Mouse (Mus musculus): ENCODE data around the gene Usp3. TPM values are rescaled to one million over a fixed set of nuclear protein-coding genes. Genes with fewer than 3 reads are reported as not detected.

Usp3 gene
- polyA plus RNA-seq, 1 experiment from 2014 or later, result 63.4 TPM

DNA sequence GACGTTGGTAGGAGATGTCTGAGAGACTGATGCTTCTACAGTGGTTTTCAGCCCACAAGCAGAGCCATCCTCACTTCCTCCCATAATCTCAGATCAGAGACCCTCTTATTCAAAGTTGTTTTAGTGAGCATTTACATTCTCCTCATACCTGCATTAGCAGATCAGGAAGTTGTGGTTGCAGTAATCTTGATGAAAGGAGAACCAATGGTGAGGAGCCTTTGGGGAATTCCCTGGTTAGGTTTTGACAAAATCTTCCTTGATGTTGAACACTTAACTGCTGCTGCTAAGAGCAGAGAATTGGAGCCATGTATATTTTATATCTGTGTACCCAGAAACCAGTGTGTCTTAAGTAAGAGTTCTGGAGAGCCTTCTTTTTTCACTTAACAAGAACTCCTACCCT, 100.6 kb downstream of the Usp3 start:
- no peak for ATAC-seq (replicated peaks; ENCODE audit: low FRiP score, low read depth)
- Histone ChIP-seq H3K4me2 (ENCODE audit: low read length) (no peak overlapping the region), H3K36me3 (ENCODE audit: insufficient read depth, low read length) (peaks cover 52% of the 10 kb centered on the region; the same call in 1 of the 2 replicates), H3K27ac (no peak overlapping the region), H3K4me1 (replicated peaks; ENCODE audit: insufficient read depth, low read length) (no peaks in the 10 kb centered on the region), H3K4me3 (replicated peaks; ENCODE audit: low read depth, low read length) (no peak overlapping the region), H3K27me3 (ENCODE audit: insufficient read depth, low read length) (no peaks in the 10 kb centered on the region), H3K9ac (ENCODE audit: low read depth, low read length) (no peak overlapping the region), H3K9me3 (replicated peaks; ENCODE audit: low read length) (no peaks in the 10 kb centered on the region)
- DNase-seq (ENCODE audit: low spot score), result no peak
- TF ChIP-seq CTCF (IDR thresholded peaks at IDR 0.05; ENCODE audit: low read depth), result no peak
- WGBS, result 83% methylated on average over 1 of the region's 1 CpGs

DNA sequence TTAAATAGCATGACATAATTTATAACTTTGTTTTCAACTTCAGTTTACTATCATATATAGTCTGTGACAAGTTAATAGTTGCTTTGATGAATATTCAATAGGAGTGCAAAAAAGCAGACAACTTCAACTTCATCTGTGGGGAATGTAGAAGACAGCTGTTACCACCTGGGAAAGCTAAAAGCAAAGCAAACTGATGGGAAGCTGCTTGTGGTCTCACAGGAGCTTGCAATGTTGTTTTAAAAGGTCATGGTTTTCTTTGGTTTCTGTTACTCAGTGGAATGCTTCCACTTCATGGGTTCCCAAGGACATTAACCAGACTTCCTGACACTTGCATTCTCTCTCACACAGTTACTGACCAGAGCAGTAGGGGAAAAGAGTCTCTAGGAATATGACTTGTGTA, 104.2 kb downstream of the Usp3 start:
- H3K4me1 ChIP-seq (replicated peaks; ENCODE audit: insufficient read depth, low read length), result no peaks in the 10 kb centered on the region
- H3K27me3 ChIP-seq (ENCODE audit: insufficient read depth, low read length), result no peaks in the 10 kb centered on the region
- ATAC-seq (replicated peaks; ENCODE audit: low FRiP score, low read depth) (no peak), DNase-seq (ENCODE audit: low spot score) (peak; percentile 54)
- no peak overlapping the region for H3K4me3 ChIP-seq (replicated peaks; ENCODE audit: low read depth, low read length)
- H3K27ac ChIP-seq, result no peak overlapping the region
- H3K4me2 ChIP-seq (ENCODE audit: low read length), result no peak overlapping the region
- no peak for TF ChIP-seq CTCF (IDR thresholded peaks at IDR 0.05; ENCODE audit: low read depth)
- H3K36me3 ChIP-seq (ENCODE audit: insufficient read depth, low read length), result peaks cover 47% of the 10 kb centered on the region
- no peaks in the 10 kb centered on the region for H3K9me3 ChIP-seq (replicated peaks; ENCODE audit: low read length)
- H3K9ac ChIP-seq (ENCODE audit: low read depth, low read length), result no peak overlapping the region

DNA sequence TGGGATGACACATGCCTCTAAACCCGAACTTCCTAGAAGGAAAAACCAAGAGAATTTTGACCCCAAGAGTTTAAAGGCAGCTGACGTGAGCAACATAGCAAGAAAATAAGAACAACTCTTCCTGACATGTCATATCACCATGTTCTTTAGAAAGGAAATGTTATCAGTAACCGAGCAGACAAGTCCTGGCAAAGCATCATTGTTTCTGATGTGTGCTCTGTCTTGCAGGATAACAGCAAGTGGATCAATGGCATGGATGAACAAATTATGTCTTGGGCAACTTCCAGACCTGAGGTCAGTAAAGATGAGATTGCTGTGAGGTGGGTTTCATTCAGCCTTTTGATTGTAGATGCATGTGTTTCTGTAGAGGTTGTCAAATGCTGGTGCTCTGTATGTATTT, 109.5 kb downstream of the Usp3 start:
- 88% methylated on average over 3 of the region's 3 CpGs for WGBS
- Histone ChIP-seq H3K4me1 (replicated peaks; ENCODE audit: insufficient read depth, low read length) (no peaks in the 10 kb centered on the region), H3K36me3 (ENCODE audit: insufficient read depth, low read length) (peaks cover 41% of the 10 kb centered on the region)

DNA sequence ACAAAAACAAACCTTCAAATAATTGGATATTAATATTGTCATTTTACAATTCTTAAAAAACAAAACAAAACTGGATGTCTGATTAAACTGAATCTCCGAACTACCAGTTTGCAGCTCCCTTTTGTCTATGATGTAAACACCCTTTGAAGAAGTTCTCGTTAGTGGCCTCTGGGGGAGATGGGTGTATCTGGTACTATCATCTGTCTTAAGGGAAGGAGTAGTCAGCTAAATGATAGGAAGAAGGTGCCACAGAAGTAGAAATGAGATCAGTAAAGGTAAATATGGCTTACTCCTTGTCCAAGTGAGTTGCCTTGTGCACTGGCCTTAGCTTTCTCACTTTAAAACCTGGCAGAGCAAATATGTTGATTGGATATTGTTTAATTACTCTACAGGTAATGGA, 115.2 kb downstream of the Usp3 start:
- no peak for TF ChIP-seq CTCF (IDR thresholded peaks at IDR 0.05; ENCODE audit: low read depth)
- Histone ChIP-seq H3K4me2 (ENCODE audit: low read length) (no peak overlapping the region), H3K27ac (no peak overlapping the region), H3K4me1 (replicated peaks; ENCODE audit: insufficient read depth, low read length) (no peaks in the 10 kb centered on the region), H3K9me3 (replicated peaks; ENCODE audit: low read length) (no peaks in the 10 kb centered on the region), H3K4me3 (replicated peaks; ENCODE audit: low read depth, low read length) (no peak overlapping the region), H3K27me3 (ENCODE audit: insufficient read depth, low read length) (no peaks in the 10 kb centered on the region), H3K9ac (ENCODE audit: low read depth, low read length) (no peak overlapping the region), H3K36me3 (ENCODE audit: insufficient read depth, low read length) (peaks cover 25% of the 10 kb centered on the region)
- 79% methylated on average over 2 of the region's 2 CpGs for whole genome bisulfite sequencing
- no peak for DNase-seq (ENCODE audit: low spot score)
- no peak for ATAC-seq (replicated peaks; ENCODE audit: low FRiP score, low read depth)

More for the DNA sequence above, 109.5 kb downstream of the Usp3 start:
- DNase-seq (ENCODE audit: low spot score) (no peak), ATAC-seq (replicated peaks; ENCODE audit: low FRiP score, low read depth) (no peak)
- Histone ChIP-seq H3K4me3 (replicated peaks; ENCODE audit: low read depth, low read length) (no peak overlapping the region), H3K27ac (no peak overlapping the region), H3K4me2 (ENCODE audit: low read length) (no peak overlapping the region), H3K9ac (ENCODE audit: low read depth, low read length) (no peak overlapping the region), H3K9me3 (replicated peaks; ENCODE audit: low read length) (no peaks in the 10 kb centered on the region), H3K27me3 (ENCODE audit: insufficient read depth, low read length) (no peaks in the 10 kb centered on the region)
- no peak for TF ChIP-seq CTCF (IDR thresholded peaks at IDR 0.05; ENCODE audit: low read depth)

DNA sequence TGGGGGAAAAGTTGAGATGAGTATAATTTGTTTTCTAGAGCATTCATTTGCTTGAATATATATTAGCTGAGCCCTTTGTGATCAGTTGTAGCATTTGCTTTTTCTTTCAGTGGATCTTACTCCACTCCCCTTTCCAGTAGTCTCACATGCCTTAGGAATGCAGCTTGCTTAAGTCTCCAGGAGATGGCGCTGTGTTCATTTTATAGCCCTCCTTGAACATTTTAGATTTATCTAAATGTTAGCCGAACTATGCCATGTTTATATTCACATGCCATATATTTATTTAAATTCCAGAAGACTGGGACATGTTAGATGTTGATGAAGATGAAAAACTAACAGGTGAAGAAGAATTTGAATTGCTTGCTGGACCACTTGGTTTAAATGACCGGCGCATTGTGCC, 127.9 kb downstream of the Usp3 start:
- Histone ChIP-seq H3K27ac (no peak overlapping the region), H3K36me3 (ENCODE audit: insufficient read depth, low read length) (peaks cover 29% of the 10 kb centered on the region), H3K4me3 (replicated peaks; ENCODE audit: low read depth, low read length) (no peak overlapping the region), H3K27me3 (ENCODE audit: insufficient read depth, low read length) (no peaks in the 10 kb centered on the region), H3K9me3 (replicated peaks; ENCODE audit: low read length) (no peaks in the 10 kb centered on the region), H3K4me1 (replicated peaks; ENCODE audit: insufficient read depth, low read length) (no peaks in the 10 kb centered on the region), H3K9ac (ENCODE audit: low read depth, low read length) (no peak overlapping the region), H3K4me2 (ENCODE audit: low read length) (no peak overlapping the region)
- 57% methylated on average over 4 of the region's 4 CpGs for WGBS
- ATAC-seq (replicated peaks; ENCODE audit: low FRiP score, low read depth) (no peak), DNase-seq (ENCODE audit: low spot score) (peak; percentile 83)
- TF ChIP-seq CTCF (IDR thresholded peaks at IDR 0.05; ENCODE audit: low read depth), result peak; percentile 77

Other genes with a start within 250 kb of the Usp3 start
- gene Herc1, start 242.7 kb downstream of the Usp3 start, polyA plus RNA-seq (2015; fragmentation: Nextera tagmentation; extraction: Ambion mirVana), result 12.6 and 12.8 TPM in 2 replicates
- 2.2 and 3.2 TPM in 2 replicates for gene Fbxl22, start 78.5 kb downstream of the Usp3 start, polyA plus RNA-seq (2015; fragmentation: Nextera tagmentation; extraction: Ambion mirVana)
- 52.5 and 60.2 TPM in 2 replicates for gene Car12, start 120.5 kb upstream of the Usp3 start, polyA plus RNA-seq (2015; fragmentation: Nextera tagmentation; extraction: Ambion mirVana)
- 10.9 and 11.7 TPM in 2 replicates for gene Aph1b, start 202.3 kb upstream of the Usp3 start, polyA plus RNA-seq (2015; fragmentation: Nextera tagmentation; extraction: Ambion mirVana)
- 0.29 and 0.40 TPM in 2 replicates for gene Gm10647, start 203.9 kb upstream of the Usp3 start, polyA plus RNA-seq (2015; fragmentation: Nextera tagmentation; extraction: Ambion mirVana)
- 23.1 and 25.6 TPM in 2 replicates for gene Aph1c, start 241.6 kb upstream of the Usp3 start, polyA plus RNA-seq (2015; fragmentation: Nextera tagmentation; extraction: Ambion mirVana)